23 mouse cellular contexts compared by ENCODE assay signal in the genomic region with DNA sequence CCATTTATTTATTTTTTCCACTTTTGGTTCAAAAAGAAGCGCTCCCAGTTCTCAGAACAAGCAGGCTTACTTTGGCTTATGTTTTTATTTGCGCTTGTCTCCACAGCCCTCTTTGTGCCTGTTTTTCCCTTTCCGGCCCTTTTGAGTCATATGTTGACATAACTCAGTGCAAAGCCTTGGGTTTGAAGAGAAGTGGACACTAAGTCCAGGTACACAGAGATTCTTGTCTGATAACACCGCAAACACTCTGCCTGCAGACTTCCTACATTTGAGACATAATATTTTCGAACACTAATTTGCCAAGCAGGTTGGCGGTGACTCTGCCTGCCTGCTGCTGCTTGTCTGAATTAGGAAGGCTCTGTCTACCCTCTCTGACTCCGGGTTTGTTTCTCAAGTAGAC.
A peak's percentile ranks its signal among the peaks of the same experiment; 100 is the strongest.
DNase-seq lines count a peak whose midpoint lies in the region; ATAC-seq and TF ChIP-seq lines count a peak whose summit lies in the region.
"Had no signal": no experiment of that assay in that cellular context is flagged by ENCODE, and none has a peak within 500 bp of the region (broad histone marks: within the 10 kb centered on the region; RNA-seq: fewer than 3 reads in every experiment).

No protein-coding gene starts in this region.

- WGBS in intestine, embryonic 14.5 days: 48% methylated on average over 7 of the region's 7 CpGs
- WGBS in intestine, embryonic 15.5 days: 44% methylated on average over 7 of the region's 7 CpGs
- 83% methylated on average over 7 of the region's 7 CpGs for WGBS in midbrain, embryonic 14.5 days
- WGBS in midbrain, postnatal 0 days: 72% methylated on average over 7 of the region's 7 CpGs
- 48% methylated on average over 7 of the region's 7 CpGs for WGBS in stomach, postnatal 0 days

- 0 out of 2 replicates have a peak overlapping the region, but pooled peaks have one; percentile 12 for H3K4me2 ChIP-seq in intestine, embryonic 14.5 days (ENCODE audit: low read length)
- no peak overlapping the region for H3K4me2 ChIP-seq in intestine, embryonic 15.5 days (replicated peaks)
- H3K4me2 ChIP-seq in midbrain, embryonic 14.5 days (ENCODE audit: low read length): no peak overlapping the region
- H3K4me2 ChIP-seq in midbrain, postnatal 0 days (ENCODE audit: low read depth, low read length, poor library complexity, severe bottlenecking): no peak overlapping the region
- no peak overlapping the region for H3K4me2 ChIP-seq in stomach, postnatal 0 days (replicated peaks; ENCODE audit: low read depth)
- H3K4me2 ChIP-seq: embryonic facial prominence, embryonic 15.5 days; forebrain, embryonic 15.5 days; heart, embryonic 13.5 days; hindbrain, embryonic 12.5 days; midbrain, embryonic 12.5 days had no signal

- H3K27ac ChIP-seq in intestine, embryonic 14.5 days (ENCODE audit: low read depth): no peak overlapping the region
- no peak overlapping the region for H3K27ac ChIP-seq in intestine, embryonic 15.5 days
- H3K27ac ChIP-seq in midbrain, embryonic 14.5 days (replicated peaks; ENCODE audit: low read depth, low read length): no peak overlapping the region
- H3K27ac ChIP-seq in midbrain, postnatal 0 days (ENCODE audit: low read depth, low read length): no peak overlapping the region
- H3K27ac ChIP-seq in stomach, postnatal 0 days (replicated peaks): no peak overlapping the region
- H3K27ac ChIP-seq: embryonic facial prominence, embryonic 15.5 days; forebrain, embryonic 15.5 days; heart, adult 2 months; heart, embryonic 13.5 days; hindbrain, embryonic 12.5 days; limb, embryonic 10.5 days; midbrain, embryonic 12.5 days had no signal

- no peak for DNase-seq in intestine, embryonic 14.5 days (ENCODE audit: low spot score)
- peak; percentile 13 for DNase-seq in midbrain, embryonic 14.5 days
- no peak for DNase-seq in midbrain, postnatal 0 days (ENCODE audit: low spot score)
- peak; percentile 9 for DNase-seq in gonadal fat pad, adult 2 months (ENCODE audit: low read depth)
- no peak for DNase-seq in stomach, postnatal 0 days (ENCODE audit: low spot score)
- DNase-seq in left cerebral cortex, postnatal 25 days (ENCODE audit: low spot score in 2 of 2): no peak
- DNase-seq: adrenal gland, postnatal 10 days; B cell, adult 2 months; cerebellum, adult 8-10 months; gastrocnemius, postnatal 14 days; heart, adult 2 months; heart, postnatal 14 days; kidney, adult 18-20 months; kidney, postnatal 4 days had no signal

- no peak overlapping the region for H3K9ac ChIP-seq in intestine, embryonic 14.5 days (ENCODE audit: low read length)
- no peak overlapping the region for H3K9ac ChIP-seq in intestine, embryonic 15.5 days
- H3K9ac ChIP-seq in midbrain, embryonic 14.5 days (replicated peaks; ENCODE audit: low read length): no peak overlapping the region
- H3K9ac ChIP-seq in midbrain, postnatal 0 days (replicated peaks; ENCODE audit: low read length, poor library complexity, severe bottlenecking): no peak overlapping the region
- no peak overlapping the region for H3K9ac ChIP-seq in stomach, postnatal 0 days (ENCODE audit: low read length)
- H3K9ac ChIP-seq: embryonic facial prominence, embryonic 15.5 days; forebrain, embryonic 15.5 days; heart, embryonic 13.5 days; hindbrain, embryonic 12.5 days; midbrain, embryonic 12.5 days had no signal

- no peak overlapping the region for H3K4me3 ChIP-seq in intestine, embryonic 14.5 days (ENCODE audit: low read depth, low read length)
- no peak overlapping the region for H3K4me3 ChIP-seq in intestine, embryonic 15.5 days (replicated peaks)
- H3K4me3 ChIP-seq in midbrain, embryonic 14.5 days (replicated peaks; ENCODE audit: low read depth, low read length): no peak overlapping the region
- no peak overlapping the region for H3K4me3 ChIP-seq in midbrain, postnatal 0 days (ENCODE audit: low read depth, low read length)
- no peak overlapping the region for H3K4me3 ChIP-seq in stomach, postnatal 0 days (ENCODE audit: low read depth, low read length)
- H3K4me3 ChIP-seq: embryonic facial prominence, embryonic 15.5 days; forebrain, embryonic 15.5 days; heart, adult 2 months; heart, embryonic 13.5 days; hindbrain, embryonic 12.5 days; limb, embryonic 10.5 days; midbrain, embryonic 12.5 days had no signal

- H3K9me3 ChIP-seq in intestine, embryonic 14.5 days (ENCODE audit: control insufficient read depth, low read length): no peaks in the 10 kb centered on the region
- H3K9me3 ChIP-seq in intestine, embryonic 15.5 days: no peaks in the 10 kb centered on the region
- no peaks in the 10 kb centered on the region for H3K9me3 ChIP-seq in midbrain, embryonic 14.5 days (ENCODE audit: control insufficient read depth, low read length)
- no peaks in the 10 kb centered on the region for H3K9me3 ChIP-seq in midbrain, postnatal 0 days (ENCODE audit: low read length)
- H3K9me3 ChIP-seq in stomach, postnatal 0 days (ENCODE audit: control insufficient read depth, low read length): no peaks in the 10 kb centered on the region
- H3K9me3 ChIP-seq: embryonic facial prominence, embryonic 15.5 days; forebrain, embryonic 15.5 days; G1E; heart, embryonic 13.5 days; hindbrain, embryonic 12.5 days; limb, embryonic 10.5 days; midbrain, embryonic 12.5 days had no signal

- ATAC-seq in intestine, embryonic 14.5 days (replicated peaks; ENCODE audit: low FRiP score, low TSS enrichment, low read depth): no peak
- ATAC-seq in intestine, embryonic 15.5 days: no peak
- ATAC-seq in midbrain, embryonic 14.5 days (ENCODE audit: low FRiP score, low TSS enrichment): no peak
- no peak for ATAC-seq in midbrain, postnatal 0 days (ENCODE audit: low FRiP score)
- ATAC-seq in stomach, postnatal 0 days (ENCODE audit: low FRiP score, low TSS enrichment): peak; percentile 82
- ATAC-seq: forebrain, embryonic 15.5 days had no signal

- no peak for TF ChIP-seq CTCF in midbrain, postnatal 0 days (IDR thresholded peaks at IDR 0.05)
- no peak for TF ChIP-seq CTCF in stomach, postnatal 0 days (IDR thresholded peaks at IDR 0.05; ENCODE audit: low read depth)

- no peaks in the 10 kb centered on the region for H3K27me3 ChIP-seq in intestine, embryonic 14.5 days (replicated peaks; ENCODE audit: control insufficient read depth, insufficient read depth, low read length)
- no peaks in the 10 kb centered on the region for H3K27me3 ChIP-seq in intestine, embryonic 15.5 days (replicated peaks)
- H3K27me3 ChIP-seq in midbrain, embryonic 14.5 days (ENCODE audit: control insufficient read depth, insufficient read depth, low read length): no peaks in the 10 kb centered on the region
- no peaks in the 10 kb centered on the region for H3K27me3 ChIP-seq in midbrain, postnatal 0 days (ENCODE audit: insufficient read depth, low read length)
- H3K27me3 ChIP-seq in stomach, postnatal 0 days (ENCODE audit: control insufficient read depth, insufficient read depth, low read length): no peaks in the 10 kb centered on the region
- H3K27me3 ChIP-seq: CH12.LX; embryonic facial prominence, embryonic 15.5 days; forebrain, embryonic 15.5 days; heart, embryonic 13.5 days; hindbrain, embryonic 12.5 days; midbrain, embryonic 12.5 days had no signal

- 0 out of 2 replicates have a peak, but pooled peaks cover 3% of the 10 kb centered on the region for H3K4me1 ChIP-seq in intestine, embryonic 14.5 days (replicated peaks; ENCODE audit: control insufficient read depth, insufficient read depth, low read length)
- H3K4me1 ChIP-seq in intestine, embryonic 15.5 days (replicated peaks): no peaks in the 10 kb centered on the region
- H3K4me1 ChIP-seq in midbrain, embryonic 14.5 days (ENCODE audit: control insufficient read depth, insufficient read depth, low read length): no peaks in the 10 kb centered on the region
- H3K4me1 ChIP-seq in midbrain, postnatal 0 days (ENCODE audit: insufficient read depth, low read length): no peaks in the 10 kb centered on the region
- no peaks in the 10 kb centered on the region for H3K4me1 ChIP-seq in stomach, postnatal 0 days (replicated peaks; ENCODE audit: control insufficient read depth, insufficient read depth)
- H3K4me1 ChIP-seq: embryonic facial prominence, embryonic 15.5 days; forebrain, embryonic 15.5 days; heart, embryonic 13.5 days; hindbrain, embryonic 12.5 days; limb, embryonic 10.5 days; midbrain, embryonic 12.5 days had no signal

- intact Hi-C loops in left cerebral cortex, postnatal 25 days (cut with DNase I): no loop called here

- no peaks in the 10 kb centered on the region for H3K36me3 ChIP-seq in intestine, embryonic 14.5 days (ENCODE audit: control insufficient read depth, insufficient read depth, low read length)
- no peaks in the 10 kb centered on the region for H3K36me3 ChIP-seq in intestine, embryonic 15.5 days
- H3K36me3 ChIP-seq in midbrain, embryonic 14.5 days (ENCODE audit: control insufficient read depth, insufficient read depth, low read length): no peaks in the 10 kb centered on the region
- no peaks in the 10 kb centered on the region for H3K36me3 ChIP-seq in midbrain, postnatal 0 days (ENCODE audit: insufficient read depth, low read length)
- H3K36me3 ChIP-seq in stomach, postnatal 0 days (ENCODE audit: control insufficient read depth, insufficient read depth, low read length): no peaks in the 10 kb centered on the region
- H3K36me3 ChIP-seq: embryonic facial prominence, embryonic 15.5 days; forebrain, embryonic 15.5 days; G1E; heart, embryonic 13.5 days; hindbrain, embryonic 12.5 days; limb, embryonic 10.5 days; midbrain, embryonic 12.5 days had no signal

- no peak for TF ChIP-seq EP300 in stomach, postnatal 0 days (optimal IDR thresholded peaks at IDR 0.05)

Comparison
In these comparisons a context has a peak if more than half of its experiments do, and no peak if none do; other contexts are left out.
1. DNase-seq: peak in midbrain, embryonic 14.5 days (single experiment) and gonadal fat pad, adult 2 months (single experiment); none in intestine, embryonic 14.5 days (single experiment), midbrain, postnatal 0 days (single experiment), stomach, postnatal 0 days (single experiment) and left cerebral cortex, postnatal 25 days (0 of 2).